Mouse (Mus musculus): ENCODE measurements around the gene Hrh2.

DNA sequence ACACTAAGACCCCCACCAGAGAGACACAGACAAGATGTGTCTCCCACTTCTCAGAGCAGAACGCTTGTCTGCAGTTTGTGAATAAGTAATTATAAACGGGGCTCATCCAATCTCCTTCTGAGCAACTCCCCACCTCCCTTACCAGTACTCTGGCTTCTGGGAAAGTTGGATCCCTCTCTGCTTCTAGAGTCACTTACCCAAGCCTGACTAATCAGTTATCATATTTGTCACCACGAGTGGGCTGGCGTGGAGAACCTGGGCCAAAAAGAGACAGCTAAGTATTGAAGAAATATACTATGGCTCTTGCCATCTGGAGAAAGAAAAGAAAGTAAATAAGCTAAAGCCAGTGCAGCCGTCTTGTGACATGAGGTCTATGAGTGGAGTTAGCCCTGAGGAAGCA is 47.3 kb upstream of the Hrh2 start:
- TF ChIP-seq CTCF (IDR thresholded peaks at IDR 0.05; ENCODE audit: insufficient read depth, low read length) (no peak), POLR2A (IDR thresholded peaks at IDR 0.05; ENCODE audit: borderline replicate concordance, extremely low read depth, low read depth, low read length) (no peak)

All from lung, adult 2 months (tissue).